Mouse (Mus musculus) mouse embryonic stem cell (cell line): ENCODE measurements around the gene Ctdspl2.
"Not testable (repeated sequence)": the region's sequence is repeated elsewhere in the genome, so short reads cannot be mapped to it uniquely, and the experiment has no call there.

ENCODE experiments used
- in situ Hi-C, 2 experiments: fragments of 300-500 bp; cut with MboI; formaldehyde crosslinking; loops; 1 replicate in 1 of 2; 3 replicates in 1 of 2; pipeline ENCODE4 v1.14.3; 2019 to 2020; ENCODE audit warnings: low sequenced_read_pairs in 2 of 2, low pct_unique_long_range_greater_than_20kb in 1 of 2, mixed read lengths in 1 of 2; ENCODE audit not compliant: unreplicated experiment in 1 of 2

Gene Ctdspl2

DNA sequence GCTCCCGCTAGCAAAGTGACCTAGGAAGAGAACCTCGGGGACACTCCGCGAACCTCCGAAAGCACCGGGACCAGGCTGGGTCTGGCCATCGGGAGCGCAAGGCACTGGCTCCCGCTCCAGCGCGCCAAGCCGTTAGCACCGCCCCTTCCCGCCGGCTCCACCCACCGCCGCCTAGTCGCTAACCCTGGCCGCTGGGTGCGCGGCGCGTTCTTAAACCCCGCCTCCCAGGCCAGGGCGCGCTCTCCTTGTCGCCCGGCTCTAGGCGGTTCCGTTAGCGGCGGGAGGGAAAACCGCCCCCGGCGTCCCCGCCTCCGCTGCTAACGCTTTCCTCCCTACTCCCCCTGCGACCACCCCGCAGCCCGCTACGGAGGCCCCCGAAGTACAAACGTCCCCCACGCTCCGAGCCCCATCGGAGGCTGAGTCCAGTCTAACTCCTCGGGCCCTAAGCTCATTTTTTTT is at the start of gene Ctdspl2, which contains the start of gene Mageb3:
Gene Ctdspl2, plus strand, starts transcription at position 237 of the 459 bp plus-strand sequence.
Gene Mageb3, minus strand, starts transcription at position 328 of the 459 bp plus-strand sequence.
- in situ Hi-C loops, result no loop called here

DNA sequence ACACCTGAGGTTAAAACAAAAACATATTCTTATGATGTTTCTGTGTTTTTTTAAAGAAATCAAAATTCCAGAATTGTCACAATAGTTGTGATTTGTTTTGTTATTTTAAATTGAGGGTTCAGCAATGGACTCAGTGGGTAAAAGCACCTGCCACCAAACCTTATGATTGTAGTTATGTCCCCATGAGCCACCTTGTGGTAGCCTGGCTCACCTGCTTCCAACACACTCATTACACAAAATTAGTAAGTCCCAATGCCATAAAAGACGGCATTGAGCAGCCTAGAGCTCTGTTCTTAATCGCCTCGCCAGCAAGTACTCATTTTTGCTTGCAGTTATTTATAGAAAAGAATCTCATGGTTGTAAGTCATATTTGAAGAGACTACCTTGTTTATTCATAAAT is 45.8 kb upstream of the Ctdspl2 start:
- in situ Hi-C loops, result no loop called here

DNA sequence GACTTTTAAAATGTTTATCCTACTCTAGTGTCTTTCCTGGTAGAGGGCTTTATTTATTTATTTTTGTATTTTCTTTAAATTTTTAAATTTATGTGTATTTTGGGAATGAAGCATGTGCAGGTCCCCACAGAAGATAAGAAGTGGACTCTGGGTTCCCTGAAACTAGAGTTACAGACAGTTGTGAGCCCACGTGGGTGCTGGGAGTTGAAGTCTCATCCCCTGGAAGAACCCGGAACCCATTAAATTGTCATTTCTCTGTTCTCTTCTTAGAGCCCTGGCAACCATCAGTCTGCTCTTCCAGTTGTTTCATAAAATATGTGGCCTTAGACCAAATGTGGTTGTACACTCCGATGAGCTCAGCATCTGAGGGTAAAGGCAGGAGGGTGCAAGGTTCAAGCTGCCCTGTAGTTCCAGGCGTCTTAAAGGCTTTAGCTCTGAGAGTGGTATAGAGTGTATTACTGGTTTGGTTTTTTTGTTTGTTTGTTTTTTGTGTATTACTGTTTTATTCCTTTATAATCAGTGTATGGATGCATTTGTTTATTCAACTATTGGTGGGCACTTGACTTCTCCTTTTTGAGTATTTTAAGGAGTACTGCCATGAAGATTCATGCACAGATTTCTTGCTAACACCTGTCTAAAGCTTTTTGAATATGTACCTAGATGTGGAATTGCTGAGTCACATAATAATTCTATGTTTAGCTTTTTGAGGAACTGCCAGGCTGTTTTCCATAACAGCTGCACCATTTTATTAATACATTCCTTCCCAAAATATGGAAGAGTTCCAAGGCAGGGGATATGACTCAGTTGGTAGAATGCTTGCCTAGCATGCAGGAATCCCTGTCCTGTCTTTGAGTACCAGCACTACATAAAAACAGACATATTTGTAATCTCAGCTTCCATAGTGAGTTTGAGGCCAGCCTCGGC is 39.5 kb upstream of the Ctdspl2 start:
- in situ Hi-C loops, result no loop called here

- in situ Hi-C loops, result not testable (repeated sequence)
These were observed 18.2 kb upstream of the Ctdspl2 start for GRCm38 (mm10) chr2:121937624-121938023.

DNA sequence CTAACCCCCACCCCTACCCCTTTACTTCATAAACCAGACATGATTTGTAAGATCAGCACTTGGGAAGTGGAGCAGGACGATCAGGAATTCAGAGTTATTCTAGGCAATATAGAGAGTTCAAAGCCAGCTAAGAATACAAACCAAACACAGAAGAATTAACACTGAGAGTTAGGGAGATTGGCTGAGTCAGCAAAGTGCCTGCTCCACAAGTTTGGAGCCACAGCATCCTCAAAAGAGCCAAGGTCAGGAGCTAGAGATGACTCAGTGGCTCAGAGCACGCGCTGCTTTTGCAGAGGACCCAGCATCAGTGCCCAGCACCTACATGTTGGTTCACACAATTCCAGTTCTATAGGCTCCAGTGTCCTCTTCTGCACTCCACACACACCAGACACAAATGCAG is 12.4 kb upstream of the Ctdspl2 start:
- in situ Hi-C loops, result no loop called here

DNA sequence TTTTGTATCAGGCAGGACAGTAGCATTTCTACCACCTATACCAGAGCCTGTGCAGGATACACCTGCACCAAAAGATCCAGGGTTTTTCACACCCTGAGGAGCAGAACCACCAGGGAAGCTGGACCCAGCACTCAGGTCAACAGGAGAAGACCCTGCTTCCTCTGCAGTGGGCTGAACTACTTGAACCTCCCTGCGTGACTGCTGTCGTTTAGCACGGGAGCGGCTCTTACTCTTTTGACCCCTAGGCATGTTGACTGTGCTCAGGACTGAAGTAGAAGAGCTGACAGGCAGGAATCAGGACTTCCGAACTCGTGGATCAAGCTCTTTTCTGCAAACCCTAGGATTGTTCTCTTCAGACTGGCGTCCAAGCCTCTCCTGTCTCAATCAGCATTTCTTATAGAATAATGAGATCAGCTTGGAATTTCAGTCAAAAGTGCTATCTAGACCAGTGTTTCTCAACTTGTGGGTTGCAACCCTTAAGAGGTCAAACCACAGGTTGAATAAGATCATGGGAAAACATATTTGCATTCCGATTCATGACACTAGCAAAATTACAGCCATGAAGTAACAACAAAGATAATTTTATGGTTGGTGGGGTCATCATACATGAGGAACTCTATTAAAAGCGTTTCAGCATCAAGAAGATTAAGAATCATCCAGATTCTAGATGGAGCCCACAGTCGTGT is 687 bp upstream of the Ctdspl2 start:
- in situ Hi-C loops, result no loop called here

DNA sequence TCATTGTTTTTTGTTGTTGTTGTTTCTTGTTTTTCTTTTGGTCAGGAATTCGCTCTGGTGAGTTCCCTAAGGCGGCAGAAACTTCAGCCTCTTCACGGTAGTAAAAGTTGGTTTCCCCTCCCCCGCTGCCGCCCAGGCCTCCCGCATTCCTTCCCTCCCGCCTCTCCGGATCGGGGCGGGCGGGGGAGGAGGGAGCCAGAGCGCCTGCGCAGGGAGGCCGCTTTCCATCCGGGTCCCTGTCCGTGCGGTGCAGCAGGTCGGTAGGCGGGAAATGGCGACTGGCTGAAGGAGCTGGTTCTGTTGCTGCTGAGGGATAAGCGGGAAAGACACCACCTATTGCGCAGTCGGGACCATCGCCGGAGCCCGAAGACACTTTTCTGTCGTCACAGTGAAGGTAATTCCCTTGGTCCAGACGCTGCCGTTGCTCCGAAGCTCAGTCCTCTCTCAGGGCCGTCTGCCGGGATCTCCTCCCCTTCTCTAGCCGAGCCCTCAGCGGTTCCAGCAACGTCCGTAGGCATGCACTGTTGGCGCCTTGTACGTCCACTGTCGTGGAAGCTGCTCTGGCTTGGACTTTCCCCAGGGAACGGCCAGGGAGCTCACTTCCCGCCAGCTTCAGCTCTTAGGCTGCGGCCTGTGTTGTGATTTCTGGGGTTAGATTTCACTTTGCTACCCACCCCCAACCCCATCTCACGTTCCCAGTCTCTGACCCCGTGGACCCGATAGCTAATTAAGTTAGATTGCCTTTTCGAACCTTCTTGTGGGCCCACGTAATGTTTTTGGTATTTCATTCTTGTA is 620 bp downstream of the Ctdspl2 start:
- in situ Hi-C loops, result no loop called here

DNA sequence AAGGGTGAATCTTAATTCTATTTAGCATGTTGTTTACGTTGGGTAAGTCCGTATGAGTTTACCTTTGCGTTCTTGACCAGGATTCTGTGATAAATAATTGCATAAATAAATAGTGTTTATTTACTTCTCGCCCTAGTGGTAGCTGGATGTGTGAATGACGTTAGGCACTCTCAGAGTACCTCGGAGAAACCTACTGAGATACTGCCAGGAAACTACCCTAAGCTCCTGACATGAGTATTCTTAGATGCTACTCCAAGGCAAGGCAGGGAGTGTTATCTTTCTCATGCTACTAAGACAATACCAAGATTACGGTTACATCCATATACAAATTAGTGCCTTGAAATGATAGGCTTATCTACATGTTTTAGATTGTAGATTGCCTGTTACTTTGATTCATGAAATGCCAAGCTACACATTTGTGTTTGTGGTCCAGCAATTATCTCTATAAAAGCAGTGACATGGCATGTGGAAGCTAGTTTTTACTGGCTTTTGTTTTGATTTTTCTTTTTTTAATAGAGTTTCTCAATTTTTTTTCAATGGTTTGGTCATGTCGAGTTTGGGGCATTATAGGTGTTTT is 1.5 kb downstream of the Ctdspl2 start:
- in situ Hi-C loops, result no loop called here

DNA sequence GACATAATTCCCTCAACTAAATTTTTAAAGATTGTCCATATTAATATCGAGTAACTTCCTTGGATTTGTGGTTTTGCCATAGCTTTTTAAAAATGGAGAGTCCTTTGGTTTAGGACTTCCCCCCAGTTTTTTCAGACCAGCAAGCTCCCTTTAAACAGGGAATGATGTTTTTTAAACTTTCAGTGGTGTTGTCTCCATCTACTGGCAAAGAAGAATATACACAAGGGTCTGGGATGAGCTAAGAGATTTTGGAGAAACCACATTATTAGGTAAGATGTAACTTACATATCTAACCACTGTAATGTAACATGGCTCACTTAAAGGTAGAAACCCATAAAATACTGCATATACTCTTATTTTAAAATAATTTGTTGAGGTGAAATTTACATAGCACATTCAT is 39.9 kb downstream of the Ctdspl2 start:
- in situ Hi-C loops, result no loop called here

- in situ Hi-C loops, result no loop called here
These were observed 53.0 kb downstream of the Ctdspl2 start for GRCm38 (mm10) chr2:122008832-122009231.

GRCm38 (mm10) chr2:122011441-122011840 is 55.6 kb downstream of the Ctdspl2 start:
- in situ Hi-C loops, result no loop called here

DNA sequence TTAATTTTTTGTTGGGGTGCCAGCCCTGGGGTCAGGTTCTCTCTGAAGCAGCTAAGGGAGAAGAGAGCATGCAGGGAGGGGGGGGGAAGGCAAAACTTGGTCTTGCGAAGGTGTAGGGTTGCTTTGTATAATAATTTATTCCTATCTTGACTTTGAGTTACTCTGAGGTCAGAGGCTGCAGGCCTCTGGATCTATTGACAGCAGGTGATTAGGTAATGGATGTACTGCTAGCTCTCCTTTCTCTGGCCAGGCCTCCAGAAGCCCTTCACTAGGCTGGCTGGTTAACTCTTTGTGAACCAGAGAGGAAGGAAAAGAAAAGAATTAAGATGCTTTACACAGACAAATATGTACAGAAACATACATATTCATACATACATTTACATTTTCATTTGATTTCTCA is 62.9 kb downstream of the Ctdspl2 start:
- in situ Hi-C loops, result no loop called here

DNA sequence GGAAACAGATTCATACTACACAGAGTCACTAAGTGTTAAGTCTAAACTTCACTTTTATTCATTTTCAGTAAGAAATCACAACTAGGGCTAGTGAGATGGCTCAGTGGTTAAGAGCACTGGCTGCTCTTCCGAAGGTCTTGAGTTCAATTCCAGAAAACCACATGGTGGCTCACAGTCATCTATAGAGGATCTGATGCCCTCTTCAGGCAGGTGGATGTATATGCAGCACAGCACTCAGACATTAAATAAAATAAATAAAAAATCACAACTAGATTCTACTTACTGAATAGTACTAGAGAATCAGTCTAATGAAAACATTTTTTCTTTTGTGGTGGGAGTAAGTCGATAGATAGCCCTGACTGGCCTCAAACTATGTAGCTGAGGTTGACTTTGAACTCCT is 66.5 kb downstream of the Ctdspl2 start:
- in situ Hi-C loops, result loop anchor here in 1 of 2 experiments (10.0 kb wide), 2 partner anchors 167 to 457 kb away; no protein-coding TSS in a partner anchor

- in situ Hi-C loops, result loop anchor here in 1 of 2 experiments (10.0 kb wide), 2 partner anchors 172 to 462 kb away; no protein-coding TSS in a partner anchor
These were observed 71.3 kb downstream of the Ctdspl2 start for GRCm38 (mm10) chr2:122027091-122027490.

GRCm38 (mm10) chr2:122027862-122028755 is 72.3 kb downstream of the Ctdspl2 start, which contains the start of gene Eif3j1:
TSS of gene Eif3j1 (plus strand) at chr2:122028546.
- in situ Hi-C loops, result loop anchor here in 1 of 2 experiments (10.0 kb wide), 2 partner anchors 173 to 463 kb away; no protein-coding TSS in a partner anchor

DNA sequence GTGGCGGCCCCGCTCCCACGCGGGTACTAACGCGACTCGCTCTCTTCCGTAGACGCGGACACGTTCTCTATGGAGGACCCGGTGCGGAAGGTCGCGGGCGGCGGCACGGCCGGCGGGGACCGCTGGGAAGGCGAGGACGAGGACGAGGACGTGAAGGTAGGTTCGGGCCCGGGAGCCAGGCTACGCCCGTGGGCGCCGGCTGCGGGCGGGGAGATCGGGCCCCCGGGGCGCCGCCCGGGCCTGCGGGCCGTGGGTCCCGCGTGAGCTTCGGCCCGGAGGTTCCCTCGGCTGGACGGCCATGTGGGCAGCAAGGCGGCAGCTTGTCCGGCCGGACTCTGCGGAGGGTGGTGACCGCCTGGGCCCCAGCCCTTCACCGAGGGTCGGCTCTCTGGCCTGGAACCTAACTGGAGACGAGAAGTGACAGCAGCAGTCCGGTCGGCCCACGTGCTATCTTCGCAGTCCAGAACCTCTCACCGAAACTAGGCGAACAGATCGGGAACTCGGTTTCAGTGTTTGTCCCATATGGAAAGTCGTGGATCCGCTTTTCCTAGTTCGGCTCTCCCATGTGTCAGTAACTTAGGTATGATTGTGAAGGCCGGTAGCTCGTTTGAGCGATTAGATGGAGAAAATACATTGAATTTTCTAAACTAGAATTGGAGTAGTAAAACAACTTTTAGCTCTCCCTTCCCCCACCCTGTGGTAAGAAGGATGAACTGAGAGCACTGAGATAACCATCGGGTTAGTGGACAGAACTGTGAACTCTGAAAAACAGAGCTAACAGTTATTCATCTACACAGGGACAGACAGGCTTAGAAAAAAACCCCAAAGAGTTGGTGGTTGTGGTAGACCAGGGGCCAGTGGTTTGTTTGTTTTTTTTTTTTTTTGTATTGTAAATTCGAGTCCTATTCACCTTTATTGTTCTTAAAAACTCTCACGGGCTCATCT is 73.2 kb downstream of the Ctdspl2 start:
- in situ Hi-C loops, result loop anchor here in 1 of 2 experiments (10.0 kb wide), 2 partner anchors 174 to 464 kb away; no protein-coding TSS in a partner anchor
